Mouse (Mus musculus) kidney, postnatal 25 days (tissue): Measurements from ENCODE around the gene Ubc.

Experiments used
- DNase-seq, 2 experiments: peaks; one replicate each; pipeline ENCODE4 v3.0.0; 2021; ENCODE audit warnings: mixed read lengths in 2 of 2

Ubc gene

GRCm38 (mm10) chr5:125382673-125383558, 7.1 kb downstream of the Ubc start:
- peak; percentile 78 to 79 for DNase-seq

GRCm38 (mm10) chr5:125381954-125382672, 7.9 kb downstream of the Ubc start:
- DNase-seq: no peak

GRCm38 (mm10) chr5:125378919-125379318, 11.1 kb downstream of the Ubc start:
- no peak for DNase-seq

GRCm38 (mm10) chr5:125377214-125377613, 12.8 kb downstream of the Ubc start:
- no peak for DNase-seq

GRCm38 (mm10) chr5:125375871-125376270, 14.1 kb downstream of the Ubc start:
- DNase-seq: no peak

GRCm38 (mm10) chr5:125372027-125372426, 18.0 kb downstream of the Ubc start:
- DNase-seq: no peak

- DNase-seq: no peak
Measured at GRCm38 (mm10) chr5:125370950-125371693, 18.9 kb downstream of the Ubc start.

- DNase-seq: peak; percentile 71 to 75
Measured at GRCm38 (mm10) chr5:125368568-125368967, 21.4 kb downstream of the Ubc start.

- no peak for DNase-seq
Measured at GRCm38 (mm10) chr5:125368156-125368555, 21.8 kb downstream of the Ubc start.

GRCm38 (mm10) chr5:125364851-125365429, 25.1 kb downstream of the Ubc start:
- no peak for DNase-seq

GRCm38 (mm10) chr5:125363894-125364293, 26.1 kb downstream of the Ubc start:
- DNase-seq: peak; percentile 88 to 92

- DNase-seq: no peak
Measured at GRCm38 (mm10) chr5:125360981-125361510, 29.0 kb downstream of the Ubc start.

- peak; percentile 60 to 73 for DNase-seq
Measured at GRCm38 (mm10) chr5:125360566-125360965, 29.4 kb downstream of the Ubc start.

GRCm38 (mm10) chr5:125358270-125358608, 31.8 kb downstream of the Ubc start:
- DNase-seq: no peak

- DNase-seq: no peak
Measured at GRCm38 (mm10) chr5:125357543-125358269, 32.3 kb downstream of the Ubc start.

GRCm38 (mm10) chr5:125355650-125356049, 34.4 kb downstream of the Ubc start:
- DNase-seq: no peak

- DNase-seq: no peak
Measured at GRCm38 (mm10) chr5:125354885-125355492, 35.0 kb downstream of the Ubc start.

GRCm38 (mm10) chr5:125352781-125353294, 37.2 kb downstream of the Ubc start:
- DNase-seq: no peak

- DNase-seq: no peak
Measured at GRCm38 (mm10) chr5:125351939-125352338, 38.1 kb downstream of the Ubc start.

- DNase-seq: no peak
Measured at GRCm38 (mm10) chr5:125351057-125351456, 38.9 kb downstream of the Ubc start.

GRCm38 (mm10) chr5:125349391-125349790, 40.6 kb downstream of the Ubc start:
- DNase-seq: no peak
